Mouse (Mus musculus) A20 (cell line): ENCODE measurements around the gene Epm2a.

ENCODE experiments used
- DNase-seq: peaks from one replicate; pipeline ENCODE4 v3.0.0-alpha.2; 2011; ENCODE audit warnings: low read depth, low spot score

The Epm2a gene

GRCm38 (mm10) chr10:11429059-11429812 lies 86.0 kb downstream of the Epm2a start:
- DNase-seq = no peak

- no peak for DNase-seq
Observed at GRCm38 (mm10) chr10:11436961-11437360, 93.8 kb downstream of the Epm2a start.

GRCm38 (mm10) chr10:11438461-11438860 lies 95.3 kb downstream of the Epm2a start:
- no peak for DNase-seq

- peak; percentile 4 for DNase-seq
Observed at GRCm38 (mm10) chr10:11439342-11439741, 96.1 kb downstream of the Epm2a start.

- DNase-seq = peak; percentile 68
Observed at GRCm38 (mm10) chr10:11449556-11450305, 106.5 kb downstream of the Epm2a start.

GRCm38 (mm10) chr10:11452537-11452936 lies 109.3 kb downstream of the Epm2a start:
- DNase-seq = no peak

- no peak for DNase-seq
Observed at GRCm38 (mm10) chr10:11457445-11457844, 114.2 kb downstream of the Epm2a start.

GRCm38 (mm10) chr10:11491956-11492355 lies 148.8 kb downstream of the Epm2a start:
- DNase-seq = peak; percentile 70
